8 mouse cellular contexts compared by ENCODE assay signal in genomic region chr6:113469021-113469420, GRCm38 (mm10). TPM values are rescaled to one million over a fixed set of nuclear protein-coding genes. Genes with fewer than 3 reads are reported as not detected.
A peak's percentile ranks its signal among the peaks of the same experiment; 100 is the strongest.
DNase-seq lines count a peak whose midpoint lies in the region; ATAC-seq and TF ChIP-seq lines count a peak whose summit lies in the region.

No protein-coding gene starts in this region.

- no peak for TF ChIP-seq EP300 in stomach, postnatal 0 days (optimal IDR thresholded peaks at IDR 0.05)

- TF ChIP-seq CTCF in stomach, postnatal 0 days (IDR thresholded peaks at IDR 0.05; ENCODE audit: low read depth), result peak; percentile 79

- peak overlapping the region; percentile 52; the same call in 1 of the 2 replicates for H3K9ac ChIP-seq in embryonic facial prominence, embryonic 11.5 days (replicated peaks; ENCODE audit: low read length)
- peak overlapping the region; percentile 52; the same call in 1 of the 2 replicates for H3K9ac ChIP-seq in heart, embryonic 11.5 days (ENCODE audit: low read depth, low read length)
- peak overlapping the region; percentile 28; the same call in 1 of the 2 replicates for H3K9ac ChIP-seq in kidney, embryonic 14.5 days (ENCODE audit: low read depth, low read length)
- peak overlapping the region; percentile 5; the same call in 1 of the 2 replicates for H3K9ac ChIP-seq in liver, embryonic 16.5 days (ENCODE audit: low read depth, low read length)
- peak overlapping the region; percentile 52 for H3K9ac ChIP-seq in neural tube, embryonic 11.5 days (ENCODE audit: low read length)
- peak overlapping the region; percentile 50 for H3K9ac ChIP-seq in stomach, postnatal 0 days (ENCODE audit: low read length)

- DNase-seq in adrenal gland, postnatal 10 days, result peak; percentile 78
- peak; percentile 86 for DNase-seq in embryonic facial prominence, embryonic 11.5 days (ENCODE audit: low spot score)
- peak; percentile 70 for DNase-seq in neural tube, embryonic 11.5 days (ENCODE audit: low spot score)
- DNase-seq in stomach, postnatal 0 days (ENCODE audit: low spot score), result peak; percentile 80

- peaks cover 6% of the 10 kb centered on the region for H3K4me1 ChIP-seq in embryonic facial prominence, embryonic 11.5 days (ENCODE audit: control insufficient read depth, insufficient read depth, low read length)
- H3K4me1 ChIP-seq in heart, embryonic 11.5 days (ENCODE audit: control insufficient read depth, insufficient read depth, low read length), result peaks cover 17% of the 10 kb centered on the region
- peaks cover 20% of the 10 kb centered on the region; the same call in 1 of the 2 replicates for H3K4me1 ChIP-seq in kidney, embryonic 14.5 days (ENCODE audit: control insufficient read depth, insufficient read depth, low read length)
- peaks cover 8% of the 10 kb centered on the region for H3K4me1 ChIP-seq in liver, embryonic 16.5 days (ENCODE audit: control insufficient read depth, low read depth, low read length)
- peaks cover 5% of the 10 kb centered on the region for H3K4me1 ChIP-seq in neural tube, embryonic 11.5 days (ENCODE audit: control insufficient read depth, insufficient read depth, low read length)
- H3K4me1 ChIP-seq in stomach, postnatal 0 days (replicated peaks; ENCODE audit: control insufficient read depth, insufficient read depth), result peaks cover 8% of the 10 kb centered on the region

- H3K4me3 ChIP-seq in embryonic facial prominence, embryonic 11.5 days (ENCODE audit: low read depth, low read length), result peak overlapping the region; percentile 32; the same call in 1 of the 2 replicates
- peak overlapping the region; percentile 34 for H3K4me3 ChIP-seq in heart, embryonic 11.5 days (ENCODE audit: low read depth, low read length)
- H3K4me3 ChIP-seq in kidney, embryonic 14.5 days (ENCODE audit: low read length), result peak overlapping the region; percentile 36
- H3K4me3 ChIP-seq in liver, embryonic 16.5 days (ENCODE audit: low read depth, low read length), result peak overlapping the region; percentile 47
- H3K4me3 ChIP-seq in neural tube, embryonic 11.5 days (ENCODE audit: low read depth, low read length), result peak overlapping the region; percentile 33
- H3K4me3 ChIP-seq in stomach, postnatal 0 days (ENCODE audit: low read depth, low read length), result peak overlapping the region; percentile 39

- H3K27me3 ChIP-seq in embryonic facial prominence, embryonic 11.5 days (ENCODE audit: control insufficient read depth, insufficient read depth, low read length), result peaks cover 17% of the 10 kb centered on the region
- peaks cover 26% of the 10 kb centered on the region for H3K27me3 ChIP-seq in heart, embryonic 11.5 days (ENCODE audit: control insufficient read depth, insufficient read depth, low read length)
- peaks cover 8% of the 10 kb centered on the region; the same call in 1 of the 2 replicates for H3K27me3 ChIP-seq in kidney, embryonic 14.5 days (ENCODE audit: control insufficient read depth, insufficient read depth, low read length)
- peaks cover 20% of the 10 kb centered on the region for H3K27me3 ChIP-seq in liver, embryonic 16.5 days (ENCODE audit: control insufficient read depth, insufficient read depth, low read depth, low read length)
- H3K27me3 ChIP-seq in neural tube, embryonic 11.5 days (ENCODE audit: control insufficient read depth, insufficient read depth, low read length), result peaks cover 7% of the 10 kb centered on the region; the same call in 1 of the 2 replicates
- no peaks in the 10 kb centered on the region for H3K27me3 ChIP-seq in stomach, postnatal 0 days (ENCODE audit: control insufficient read depth, insufficient read depth, low read length)

- no peak overlapping the region for H3K27ac ChIP-seq in embryonic facial prominence, embryonic 11.5 days (replicated peaks; ENCODE audit: low read depth, low read length)
- no peak overlapping the region for H3K27ac ChIP-seq in heart, embryonic 11.5 days (ENCODE audit: low read depth, low read length)
- no peak overlapping the region for H3K27ac ChIP-seq in kidney, embryonic 14.5 days (ENCODE audit: low read depth, low read length)
- no peak overlapping the region for H3K27ac ChIP-seq in liver, embryonic 16.5 days (ENCODE audit: low read length)
- H3K27ac ChIP-seq in neural tube, embryonic 11.5 days (ENCODE audit: low read depth, low read length), result no peak overlapping the region
- peak overlapping the region; percentile 76; the same call in 1 of the 2 replicates for H3K27ac ChIP-seq in stomach, postnatal 0 days (replicated peaks)

- WGBS in embryonic facial prominence, embryonic 11.5 days, result 9% methylated on average over 9 of the region's 9 CpGs
- WGBS in heart, embryonic 11.5 days (ENCODE audit: insufficient replicate concordance), result 7% methylated on average over 9 of the region's 9 CpGs
- WGBS in kidney, embryonic 14.5 days, result 7% methylated on average over 9 of the region's 9 CpGs
- 2% methylated on average over 9 of the region's 9 CpGs for WGBS in liver, embryonic 16.5 days (ENCODE audit: insufficient replicate concordance)
- 11% methylated on average over 9 of the region's 9 CpGs for WGBS in neural tube, embryonic 11.5 days
- WGBS in stomach, postnatal 0 days, result 12% methylated on average over 9 of the region's 9 CpGs

- peak; percentile 98 for ATAC-seq in CD4-positive, CD25-positive, alpha-beta regulatory T cell, adult 4 months
- ATAC-seq in embryonic facial prominence, embryonic 11.5 days (replicated peaks; ENCODE audit: insufficient number of reproducible peaks, low FRiP score, low TSS enrichment, low read depth), result no peak
- ATAC-seq in heart, embryonic 11.5 days (replicated peaks; ENCODE audit: insufficient number of reproducible peaks, low FRiP score, low TSS enrichment), result no peak
- ATAC-seq in kidney, embryonic 14.5 days (ENCODE audit: low FRiP score, low TSS enrichment), result peak; percentile 68
- 0 out of 2 replicates have a peak, but pooled peaks have one; percentile 47 for ATAC-seq in liver, embryonic 16.5 days (ENCODE audit: low read depth)
- peak; percentile 62 for ATAC-seq in neural tube, embryonic 11.5 days (ENCODE audit: insufficient read depth, low FRiP score, low TSS enrichment)
- peak; percentile 60 for ATAC-seq in stomach, postnatal 0 days (ENCODE audit: low FRiP score, low TSS enrichment)

- peak overlapping the region; percentile 64 for H3K4me2 ChIP-seq in embryonic facial prominence, embryonic 11.5 days (ENCODE audit: low read depth, low read length)
- H3K4me2 ChIP-seq in heart, embryonic 11.5 days, result peak overlapping the region; percentile 80
- peak overlapping the region; percentile 67 for H3K4me2 ChIP-seq in kidney, embryonic 14.5 days (replicated peaks; ENCODE audit: low read depth, low read length)
- H3K4me2 ChIP-seq in liver, embryonic 16.5 days (ENCODE audit: low read depth, low read length), result peak overlapping the region; percentile 61
- H3K4me2 ChIP-seq in neural tube, embryonic 11.5 days (ENCODE audit: low read depth), result peak overlapping the region; percentile 56
- peak overlapping the region; percentile 65 for H3K4me2 ChIP-seq in stomach, postnatal 0 days (replicated peaks; ENCODE audit: low read depth)

- no peaks in the 10 kb centered on the region for H3K9me3 ChIP-seq in embryonic facial prominence, embryonic 11.5 days (replicated peaks; ENCODE audit: control insufficient read depth, low read length)
- H3K9me3 ChIP-seq in heart, embryonic 11.5 days (replicated peaks; ENCODE audit: control insufficient read depth, low read length), result no peaks in the 10 kb centered on the region
- no peaks in the 10 kb centered on the region for H3K9me3 ChIP-seq in kidney, embryonic 14.5 days (ENCODE audit: control insufficient read depth, low read length)
- H3K9me3 ChIP-seq in liver, embryonic 16.5 days (replicated peaks; ENCODE audit: control insufficient read depth, low read length), result no peaks in the 10 kb centered on the region
- H3K9me3 ChIP-seq in neural tube, embryonic 11.5 days (ENCODE audit: control insufficient read depth, low read length), result no peaks in the 10 kb centered on the region
- H3K9me3 ChIP-seq in stomach, postnatal 0 days (ENCODE audit: control insufficient read depth, low read length), result no peaks in the 10 kb centered on the region

- H3K36me3 ChIP-seq in embryonic facial prominence, embryonic 11.5 days (replicated peaks; ENCODE audit: control insufficient read depth, insufficient read depth, low read depth, low read length), result no peaks in the 10 kb centered on the region
- no peaks in the 10 kb centered on the region for H3K36me3 ChIP-seq in heart, embryonic 11.5 days (ENCODE audit: control insufficient read depth, insufficient read depth, low read length)
- H3K36me3 ChIP-seq in kidney, embryonic 14.5 days (ENCODE audit: control insufficient read depth, insufficient read depth, low read length), result no peaks in the 10 kb centered on the region
- no peaks in the 10 kb centered on the region for H3K36me3 ChIP-seq in liver, embryonic 16.5 days (ENCODE audit: control insufficient read depth, insufficient read depth)
- no peaks in the 10 kb centered on the region for H3K36me3 ChIP-seq in neural tube, embryonic 11.5 days (ENCODE audit: control insufficient read depth, insufficient read depth, low read length)
- H3K36me3 ChIP-seq in stomach, postnatal 0 days (ENCODE audit: control insufficient read depth, insufficient read depth, low read length), result no peaks in the 10 kb centered on the region

RNA-seq across cellular contexts. Expression of gene Il17rc, which starts 2.2 kb away (rescaled TPM):
- not detected for polyA plus RNA-seq in CD4-positive, CD25-positive, alpha-beta regulatory T cell, adult 4 months (2017; shearing (Covaris generic))
- total RNA-seq in adrenal gland, postnatal 10 days (2021), result 10 to 100 TPM; 22.6 to 25.0 TPM
- polyA plus RNA-seq in embryonic facial prominence, embryonic 11.5 days (2014; fragmentation: Nextera tagmentation; extraction: Ambion mirVana), result 1.3 and 3.5 TPM in 2 replicates
- polyA plus RNA-seq in heart, embryonic 11.5 days (2014; fragmentation: Nextera tagmentation; extraction: Ambion mirVana), result 2.6 and 3.1 TPM in 2 replicates
- 9.3 and 9.5 TPM in 2 replicates for polyA plus RNA-seq in kidney, embryonic 14.5 days (2014; fragmentation: Nextera tagmentation; extraction: Ambion mirVana)
- 9.5 and 11.9 TPM in 2 replicates for polyA plus RNA-seq in liver, embryonic 16.5 days (2015; fragmentation: Nextera tagmentation; extraction: Ambion mirVana)
- polyA plus RNA-seq in neural tube, embryonic 11.5 days (2014; fragmentation: Nextera tagmentation; extraction: Ambion mirVana), result 3.2 and 3.4 TPM in 2 replicates
- 70.1 and 73.6 TPM in 2 replicates for polyA plus RNA-seq in stomach, postnatal 0 days (2015; fragmentation: Nextera tagmentation; extraction: Ambion mirVana)

RNA-seq across cellular contexts. Expression of gene Il17re, which starts 10.7 kb away (rescaled TPM):
- polyA plus RNA-seq in CD4-positive, CD25-positive, alpha-beta regulatory T cell, adult 4 months (2017; shearing (Covaris generic)), result 1 to 10 TPM in 1 of 2 experiments, not detected in 1; 1.2 TPM
- 1 to 10 TPM; 1.1 to 1.5 TPM for total RNA-seq in adrenal gland, postnatal 10 days (2021)
- 1.2 and 2.3 TPM in 2 replicates for polyA plus RNA-seq in embryonic facial prominence, embryonic 11.5 days (2014; fragmentation: Nextera tagmentation; extraction: Ambion mirVana)
- 0.72 TPM in 2 replicates for polyA plus RNA-seq in heart, embryonic 11.5 days (2014; fragmentation: Nextera tagmentation; extraction: Ambion mirVana)
- 3.5 and 6.1 TPM in 2 replicates for polyA plus RNA-seq in kidney, embryonic 14.5 days (2014; fragmentation: Nextera tagmentation; extraction: Ambion mirVana)
- 0.19 and 0.33 TPM in 2 replicates for polyA plus RNA-seq in liver, embryonic 16.5 days (2015; fragmentation: Nextera tagmentation; extraction: Ambion mirVana)
- 0.77 and 0.78 TPM in 2 replicates for polyA plus RNA-seq in neural tube, embryonic 11.5 days (2014; fragmentation: Nextera tagmentation; extraction: Ambion mirVana)
- polyA plus RNA-seq in stomach, postnatal 0 days (2015; fragmentation: Nextera tagmentation; extraction: Ambion mirVana), result 25.5 and 30.6 TPM in 2 replicates

RNA-seq across cellular contexts. Expression of gene Creld1, which starts 14.1 kb away (rescaled TPM):
- 1 to 10 TPM; 7.3 to 8.4 TPM for polyA plus RNA-seq in CD4-positive, CD25-positive, alpha-beta regulatory T cell, adult 4 months (2017; shearing (Covaris generic))
- 10 to 100 TPM; 35.8 to 43.1 TPM for total RNA-seq in adrenal gland, postnatal 10 days (2021)
- 13.1 and 16.2 TPM in 2 replicates for polyA plus RNA-seq in embryonic facial prominence, embryonic 11.5 days (2014; fragmentation: Nextera tagmentation; extraction: Ambion mirVana)
- polyA plus RNA-seq in heart, embryonic 11.5 days (2014; fragmentation: Nextera tagmentation; extraction: Ambion mirVana), result 31.1 and 37.2 TPM in 2 replicates
- 22.9 and 25.4 TPM in 2 replicates for polyA plus RNA-seq in kidney, embryonic 14.5 days (2014; fragmentation: Nextera tagmentation; extraction: Ambion mirVana)
- polyA plus RNA-seq in liver, embryonic 16.5 days (2015; fragmentation: Nextera tagmentation; extraction: Ambion mirVana), result 6.9 and 7.3 TPM in 2 replicates
- 33.6 and 41.1 TPM in 2 replicates for polyA plus RNA-seq in neural tube, embryonic 11.5 days (2014; fragmentation: Nextera tagmentation; extraction: Ambion mirVana)
- polyA plus RNA-seq in stomach, postnatal 0 days (2015; fragmentation: Nextera tagmentation; extraction: Ambion mirVana), result 11.1 and 12.1 TPM in 2 replicates

RNA-seq across cellular contexts. Expression of gene Jagn1, which starts 26.7 kb away (rescaled TPM):
- polyA plus RNA-seq in CD4-positive, CD25-positive, alpha-beta regulatory T cell, adult 4 months (2017; shearing (Covaris generic)), result 10 to 100 TPM; 54.9 to 66.3 TPM
- 10 to 100 TPM; 47.6 to 48.4 TPM for total RNA-seq in adrenal gland, postnatal 10 days (2021)
- polyA plus RNA-seq in embryonic facial prominence, embryonic 11.5 days (2014; fragmentation: Nextera tagmentation; extraction: Ambion mirVana), result 72.6 and 77.6 TPM in 2 replicates
- polyA plus RNA-seq in heart, embryonic 11.5 days (2014; fragmentation: Nextera tagmentation; extraction: Ambion mirVana), result 58.9 and 65.8 TPM in 2 replicates
- 95.9 and 103 TPM in 2 replicates for polyA plus RNA-seq in kidney, embryonic 14.5 days (2014; fragmentation: Nextera tagmentation; extraction: Ambion mirVana)
- 30.1 and 30.9 TPM in 2 replicates for polyA plus RNA-seq in liver, embryonic 16.5 days (2015; fragmentation: Nextera tagmentation; extraction: Ambion mirVana)
- 74.7 and 75.9 TPM in 2 replicates for polyA plus RNA-seq in neural tube, embryonic 11.5 days (2014; fragmentation: Nextera tagmentation; extraction: Ambion mirVana)
- 69.2 and 69.6 TPM in 2 replicates for polyA plus RNA-seq in stomach, postnatal 0 days (2015; fragmentation: Nextera tagmentation; extraction: Ambion mirVana)

RNA-seq across cellular contexts. Expression of gene Prrt3, which starts 32.7 kb away (rescaled TPM):
- not detected for polyA plus RNA-seq in CD4-positive, CD25-positive, alpha-beta regulatory T cell, adult 4 months (2017; shearing (Covaris generic))
- total RNA-seq in adrenal gland, postnatal 10 days (2021), result under 1 TPM; 0.30 to 0.55 TPM
- polyA plus RNA-seq in embryonic facial prominence, embryonic 11.5 days (2014; fragmentation: Nextera tagmentation; extraction: Ambion mirVana), result 0.90 and 1.3 TPM in 2 replicates
- polyA plus RNA-seq in heart, embryonic 11.5 days (2014; fragmentation: Nextera tagmentation; extraction: Ambion mirVana), result 0.23 and 0.27 TPM in 2 replicates
- polyA plus RNA-seq in kidney, embryonic 14.5 days (2014; fragmentation: Nextera tagmentation; extraction: Ambion mirVana), result 0.73 and 1.6 TPM in 2 replicates
- 0.05 TPM in 1 of 2 replicates, not detected in the other for polyA plus RNA-seq in liver, embryonic 16.5 days (2015; fragmentation: Nextera tagmentation; extraction: Ambion mirVana)
- 0.91 and 0.94 TPM in 2 replicates for polyA plus RNA-seq in neural tube, embryonic 11.5 days (2014; fragmentation: Nextera tagmentation; extraction: Ambion mirVana)
- 0.36 and 0.42 TPM in 2 replicates for polyA plus RNA-seq in stomach, postnatal 0 days (2015; fragmentation: Nextera tagmentation; extraction: Ambion mirVana)

Comparison
In these comparisons a context has a peak if more than half of its experiments do, and no peak if none do; other contexts are left out.
1. ATAC-seq: peak in CD4-positive, CD25-positive, alpha-beta regulatory T cell, adult 4 months (single experiment), kidney, embryonic 14.5 days (single experiment), liver, embryonic 16.5 days (single experiment), neural tube, embryonic 11.5 days (single experiment) and stomach, postnatal 0 days (single experiment); none in embryonic facial prominence, embryonic 11.5 days (single experiment) and heart, embryonic 11.5 days (single experiment).
2. Peak in every context shown above with its lines, with median percentiles within 50 percentile points of each other: DNase-seq, H3K4me2 ChIP-seq, H3K4me3 ChIP-seq and H3K9ac ChIP-seq.